ENCODE assay signal across 10 mouse cellular contexts in genomic region chr11:52129171-52129570, GRCm38 (mm10). TPM values are rescaled to one million over a fixed set of nuclear protein-coding genes. Genes with fewer than 3 reads are reported as not detected.
DNase-seq lines count a peak whose midpoint lies in the region; ATAC-seq and TF ChIP-seq lines count a peak whose summit lies in the region.
"Had no signal": no experiment of that assay in that cellular context is flagged by ENCODE, and none has a peak within 500 bp of the region (broad histone marks: within the 10 kb centered on the region; RNA-seq: fewer than 3 reads in every experiment).

No protein-coding gene starts in this region.

- in situ Hi-C loops in Patski (cut with MboI; ENCODE audit: low pct_unique_long_range_greater_than_20kb): no loop called here

- H3K27me3 ChIP-seq in heart, embryonic 12.5 days (replicated peaks): no peaks in the 10 kb centered on the region
- H3K27me3 ChIP-seq in lung, embryonic 16.5 days (ENCODE audit: control insufficient read depth, insufficient read depth, low read depth, low read length): no peaks in the 10 kb centered on the region
- H3K27me3 ChIP-seq in Patski: no peaks in the 10 kb centered on the region

- peaks cover 26% of the 10 kb centered on the region for H3K36me3 ChIP-seq in heart, embryonic 12.5 days
- H3K36me3 ChIP-seq in lung, embryonic 16.5 days (ENCODE audit: control insufficient read depth, insufficient read depth, low read length): peaks cover 11% of the 10 kb centered on the region

- H3K27ac ChIP-seq in heart, embryonic 12.5 days (ENCODE audit: poor library complexity, severe bottlenecking): peak overlapping the region; percentile 41; the same call in 1 of the 2 replicates
- peak overlapping the region; percentile 66; the same call in 1 of the 2 replicates for H3K27ac ChIP-seq in lung, embryonic 16.5 days (ENCODE audit: low read length)

- CTCF ChIA-PET in Patski (lab: Charles Lee): interaction anchor here (0.9 to 1.5 kb wide), 5 partner anchors 20 to 311 kb away, joined by 3 to 4 read pairs (median 4); no protein-coding TSS in a partner anchor

- H3K4me3 ChIP-seq in heart, embryonic 12.5 days: no peak overlapping the region
- H3K4me3 ChIP-seq in lung, embryonic 16.5 days (ENCODE audit: low read length): no peak overlapping the region

- H3K9me3 ChIP-seq in heart, embryonic 12.5 days (replicated peaks): no peaks in the 10 kb centered on the region
- H3K9me3 ChIP-seq in lung, embryonic 16.5 days (ENCODE audit: control insufficient read depth, low read length): no peaks in the 10 kb centered on the region

- ATAC-seq in heart, embryonic 12.5 days (ENCODE audit: insufficient number of reproducible peaks, low FRiP score): no peak
- ATAC-seq in lung, embryonic 16.5 days (ENCODE audit: low read depth): no peak; the same call in 1 of the 2 replicates
- ATAC-seq in Patski: no peak

- intact Hi-C loops in heart, postnatal 25 days (cut with DNase I): no loop called here

- 36% methylated on average over 3 of the region's 3 CpGs for WGBS in heart, embryonic 12.5 days
- 22% methylated on average over 3 of the region's 3 CpGs for WGBS in lung, embryonic 16.5 days

- peak; percentile 36 for TF ChIP-seq CTCF in Patski (IDR thresholded peaks at IDR 0.05)

- H3K4me2 ChIP-seq in heart, embryonic 12.5 days: no peak overlapping the region
- no peak overlapping the region for H3K4me2 ChIP-seq in lung, embryonic 16.5 days (ENCODE audit: low read depth, low read length)

- POLR2A ChIA-PET in Patski (lab: Charles Lee): interaction anchor here (0.6 kb wide), 1 partner anchor 194 kb away, joined by 3 read pairs; no protein-coding TSS in a partner anchor

- no peak for DNase-seq in heart, postnatal 25 days (ENCODE audit: low spot score)
- no peak for DNase-seq in lung, postnatal 25 days (ENCODE audit: low spot score)
- no peak for DNase-seq in Patski (ENCODE audit: low read depth, low spot score)
- peak; percentile 37 for DNase-seq in lung, postnatal 36 days
- DNase-seq in ovary, postnatal 36 days (ENCODE audit: low spot score): no peak
- no peak for DNase-seq in embryo, embryonic 10 days (ENCODE audit: low spot score)

- H3K4me1 ChIP-seq in heart, embryonic 12.5 days (replicated peaks): peaks cover 25% of the 10 kb centered on the region
- H3K4me1 ChIP-seq in lung, embryonic 16.5 days (replicated peaks; ENCODE audit: control insufficient read depth, insufficient read depth, low read length): 0 out of 2 replicates have a peak, but pooled peaks cover 9% of the 10 kb centered on the region

- H3K9ac ChIP-seq in heart, embryonic 12.5 days: no peak overlapping the region
- no peak overlapping the region for H3K9ac ChIP-seq in lung, embryonic 16.5 days (ENCODE audit: low read length)

RNA-seq across cellular contexts. Expression of gene Olfr1373, which starts 16.2 kb away (rescaled TPM):
- not detected in 2 replicates for polyA plus RNA-seq in heart, embryonic 12.5 days (2016; fragmentation: Nextera tagmentation; extraction: Ambion mirVana)
- total RNA-seq in heart, postnatal 25 days (2021): not detected
- not detected in 2 replicates for polyA plus RNA-seq in lung, embryonic 16.5 days (2015; fragmentation: Nextera tagmentation; extraction: Ambion mirVana)
- not detected for polyA plus RNA-seq in Patski (2021)
- total RNA-seq: liver, adult 2 months had no signal
- polyA plus RNA-seq: kidney, embryonic 14.5 days; liver, adult 2 months had no signal

RNA-seq across cellular contexts. Expression of gene Ppp2ca, which starts 30.7 kb away (rescaled TPM):
- 80.9 and 82.0 TPM in 2 replicates for polyA plus RNA-seq in heart, embryonic 12.5 days (2016; fragmentation: Nextera tagmentation; extraction: Ambion mirVana)
- total RNA-seq in heart, postnatal 25 days (2021): 10 to 100 TPM; 50.8 to 55.6 TPM
- polyA plus RNA-seq in lung, embryonic 16.5 days (2015; fragmentation: Nextera tagmentation; extraction: Ambion mirVana): 57.8 and 62.7 TPM in 2 replicates
- polyA plus RNA-seq in Patski (2021): 78.7 TPM
